Mouse (Mus musculus) CD4-positive, CD25-positive, alpha-beta regulatory T cell, adult 4 months (primary cell): ENCODE data around the gene Jak3. TPM values are rescaled to one million over a fixed set of nuclear protein-coding genes. Genes with fewer than 3 reads are reported as not detected.
"Not testable (repeated sequence)": the region's sequence is repeated elsewhere in the genome, so short reads cannot be mapped to it uniquely, and the experiment has no call there.

Source experiments
- ATAC-seq: one replicate; pipeline ENCODE4 v1.8.0; 2017
- polyA plus RNA-seq, 2 experiments: library from polyadenylated mRNA; unstranded; fragments of 100-300 nt; shearing (Covaris generic); gene quantifications; one replicate each; pipeline ENCODE4 v1.2.1; 2017

The Jak3 gene
- polyA plus RNA-seq, 2 experiments from 2014 or later = 21.2 TPM

DNA sequence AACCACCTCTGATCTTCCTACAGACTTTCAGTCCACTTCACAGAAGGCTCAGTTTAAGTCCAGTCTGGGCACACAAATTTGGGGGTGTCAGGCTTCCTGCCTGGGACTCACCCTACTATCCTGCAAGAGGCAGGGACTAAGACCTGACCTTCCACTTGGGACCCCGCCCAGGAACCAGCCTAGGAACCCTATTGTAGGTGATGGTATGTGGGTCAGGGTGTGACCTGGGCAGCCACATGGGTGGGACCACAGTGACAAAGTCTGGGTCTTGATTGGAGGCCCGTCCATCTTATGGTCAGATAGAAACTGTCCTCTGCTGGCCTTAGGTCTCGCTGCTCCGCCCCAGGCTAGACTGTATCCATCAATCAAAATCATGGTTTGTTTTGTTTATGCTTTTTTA, 48.3 kb downstream of the Jak3 start:
- no peak for ATAC-seq

DNA sequence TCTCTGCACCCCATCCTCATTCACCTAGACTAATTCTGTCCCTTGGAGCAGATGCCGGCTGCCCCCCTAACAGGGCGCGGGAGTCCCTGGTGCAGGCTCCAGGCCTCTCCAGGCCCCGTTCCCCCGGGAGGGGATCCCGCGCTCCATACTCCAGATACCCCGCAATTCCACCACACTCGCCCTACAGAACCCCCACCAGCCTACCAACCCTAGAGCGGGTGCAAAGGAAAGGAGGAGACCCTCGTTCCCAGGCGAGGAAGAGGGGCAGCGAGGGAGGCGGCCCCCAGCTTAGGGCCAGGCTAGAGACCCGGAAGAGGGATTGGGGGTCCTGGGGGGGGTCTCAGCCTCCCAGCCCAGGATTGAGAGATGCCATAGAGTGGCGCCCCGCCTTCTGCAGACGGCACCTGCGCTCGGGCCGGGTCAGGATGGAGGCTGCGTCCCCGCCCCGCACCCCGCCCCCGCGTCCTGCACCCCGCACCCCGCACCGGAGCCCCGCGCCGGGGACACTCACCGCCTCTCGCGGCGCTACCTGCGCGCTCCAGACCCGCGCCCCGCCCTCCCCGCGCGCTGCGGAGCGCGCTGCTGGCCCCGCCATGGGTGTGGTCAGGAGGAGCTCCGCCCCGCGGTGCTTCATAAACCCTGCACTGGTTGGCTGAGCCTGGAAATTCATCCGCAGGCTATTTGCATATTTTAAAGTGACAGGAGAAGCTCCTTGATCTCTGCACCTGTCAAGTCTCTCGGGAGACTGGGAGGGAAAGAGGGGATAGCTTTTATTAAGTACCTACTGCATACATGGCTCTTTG, 49.2 kb downstream of the Jak3 start, which contains the start of gene Fcho1:
TSS of gene Fcho1 (minus strand) at position 595 of the 803 bp plus-strand sequence.
- peak; percentile 69 for ATAC-seq

DNA sequence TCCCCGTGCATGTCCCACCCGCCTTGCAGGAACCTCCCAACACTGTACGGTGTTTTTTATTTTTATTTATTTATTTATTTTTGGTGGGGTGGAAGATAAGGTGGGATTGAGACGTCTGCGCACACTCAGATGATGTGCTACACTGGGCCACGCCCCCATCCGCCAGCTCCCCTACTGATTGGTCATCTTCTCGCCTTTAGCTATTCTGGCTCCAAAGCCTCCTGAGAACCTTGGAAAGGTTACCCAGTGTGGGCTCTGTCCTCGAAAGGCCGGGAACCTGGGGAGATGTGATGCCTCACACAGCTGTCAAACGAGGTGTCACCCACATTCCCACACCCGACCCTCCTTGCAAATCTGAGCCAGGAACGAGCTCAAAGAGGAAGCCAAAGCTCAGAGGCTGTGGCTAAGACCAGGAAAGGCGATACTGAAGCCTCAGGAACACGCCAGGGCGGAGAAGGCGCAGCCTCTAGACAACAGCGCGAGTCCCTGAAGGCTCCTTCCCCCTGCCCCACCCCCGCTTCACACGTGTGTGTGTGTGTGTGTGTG, 52.2 kb downstream of the Jak3 start:
- ATAC-seq = no peak

DNA sequence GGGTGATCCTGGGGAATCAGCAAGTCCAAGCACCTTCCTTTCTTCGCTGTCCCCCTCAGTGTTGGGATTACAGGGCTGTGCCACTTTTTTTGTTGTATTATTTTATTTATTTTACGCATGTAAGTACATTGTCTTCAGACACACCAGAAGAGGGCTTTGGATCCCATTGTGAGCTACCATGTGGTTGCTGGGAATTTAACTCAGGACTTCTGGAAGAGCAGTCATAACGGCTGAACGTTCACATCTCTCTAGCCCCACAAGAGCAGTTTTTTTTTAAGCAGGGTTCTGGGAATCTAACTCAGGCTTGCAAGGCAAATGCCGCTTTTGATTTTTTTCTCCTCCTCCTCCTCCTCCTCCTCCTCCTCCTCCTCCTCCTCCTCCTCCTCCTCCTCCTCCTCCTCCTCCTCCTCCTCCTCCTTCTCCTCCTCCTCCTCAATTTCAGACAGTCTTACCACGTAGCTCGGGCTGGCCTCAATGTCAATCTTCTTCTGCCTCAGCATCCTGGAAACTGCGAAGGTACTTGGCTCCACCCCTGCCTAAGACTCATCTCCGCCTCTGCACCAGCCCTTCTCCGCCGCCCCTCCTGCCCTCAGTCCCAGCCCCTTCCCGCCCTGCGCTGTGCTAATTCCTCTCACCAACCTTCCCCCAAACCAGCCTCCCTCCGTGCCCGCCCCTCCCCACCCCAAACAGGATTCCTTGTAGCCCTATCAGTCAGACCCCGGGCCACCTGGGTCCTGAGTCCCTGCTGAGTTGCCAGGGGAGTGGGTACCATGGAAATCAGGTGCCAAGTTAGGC, 52.9 kb downstream of the Jak3 start:
- ATAC-seq = peak; percentile 75

DNA sequence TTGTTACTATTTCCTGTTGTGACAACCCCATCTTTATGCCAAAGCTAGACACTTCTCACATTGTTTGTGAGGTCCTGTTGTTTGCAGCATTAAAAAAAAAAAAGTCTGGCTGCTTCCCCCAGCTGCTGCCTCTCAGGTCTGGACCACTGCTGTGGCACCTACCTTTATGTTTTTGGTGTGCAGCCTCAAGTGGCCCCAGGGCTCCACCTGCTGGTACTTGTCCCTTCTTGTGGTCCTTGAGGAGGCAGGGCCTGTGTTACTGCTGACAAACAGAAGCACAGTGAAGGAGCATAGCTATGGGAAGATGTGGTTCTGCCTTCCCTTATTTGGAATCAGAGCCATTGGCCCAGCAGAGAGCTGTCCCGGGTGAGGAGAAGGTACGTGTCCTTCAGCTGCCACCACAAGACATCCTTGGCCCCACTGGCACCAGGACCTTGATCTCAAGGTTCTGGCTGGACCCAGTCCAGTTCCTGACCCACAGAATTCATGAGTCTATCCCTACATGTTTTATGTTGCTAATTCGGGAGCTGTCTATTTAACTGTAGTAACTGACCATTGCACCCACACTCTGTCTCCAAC, 55.6 kb downstream of the Jak3 start:
- ATAC-seq = peak; percentile 50

DNA sequence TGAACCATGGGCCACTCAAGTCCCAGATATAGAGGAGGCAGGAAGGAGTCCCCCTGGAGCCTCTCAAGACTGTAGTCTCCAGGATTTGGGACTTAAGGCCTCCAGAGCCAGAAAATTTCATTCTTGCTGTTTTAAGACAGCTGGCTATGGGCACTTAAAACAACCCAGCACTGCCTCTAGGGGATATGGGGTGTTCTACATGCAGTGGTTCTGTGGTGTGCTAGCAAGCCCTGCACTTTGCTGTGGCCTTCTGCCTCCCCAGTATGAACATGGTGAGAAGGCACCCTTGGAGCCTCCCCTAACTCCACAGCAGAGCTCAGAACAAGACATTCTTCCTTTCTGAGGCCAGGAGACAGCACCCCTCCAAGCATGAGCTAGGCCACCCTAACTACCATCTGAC, 62.2 kb downstream of the Jak3 start:
- not testable (repeated sequence) for ATAC-seq

Other genes starting within 250 kb of the Jak3 start
- 10 to 100 TPM; 16.3 to 19.5 TPM for gene Abhd8, start 212.6 kb upstream of the Jak3 start, polyA plus RNA-seq
- gene Mrpl34, start 211.3 kb upstream of the Jak3 start, polyA plus RNA-seq = 10 to 100 TPM; 65.1 to 82.9 TPM
- gene Dda1, start 207.1 kb upstream of the Jak3 start, polyA plus RNA-seq = 10 to 100 TPM; 22.5 to 22.7 TPM
- gene Ano8, start 190.3 kb upstream of the Jak3 start, polyA plus RNA-seq = under 1 TPM in 1 of 2 experiments, not detected in 1; 0.20 TPM
- 1 to 10 TPM; 2.9 to 3.1 TPM for gene Gtpbp3, start 188.2 kb upstream of the Jak3 start, polyA plus RNA-seq
- not detected for gene Plvap, start 164.5 kb upstream of the Jak3 start, polyA plus RNA-seq
- not detected for gene Ccdc194, start 150.6 kb upstream of the Jak3 start, polyA plus RNA-seq
- 100 to 1,000 TPM in 1 of 2 experiments, 10 to 100 TPM in 1; 75.3 to 150 TPM for gene Bst2, start 138.8 kb upstream of the Jak3 start, polyA plus RNA-seq
- 10 to 100 TPM; 45.1 to 58.2 TPM for gene Mvb12a, start 133.4 kb upstream of the Jak3 start, polyA plus RNA-seq
- under 1 TPM in 1 of 2 experiments, not detected in 1; 0.79 TPM for gene Tmem221, start 117.4 kb upstream of the Jak3 start, polyA plus RNA-seq
- gene Nxnl1, start 109.7 kb upstream of the Jak3 start, polyA plus RNA-seq = not detected
- 10 to 100 TPM in 1 of 2 experiments, 1 to 10 TPM in 1; 3.4 to 13.6 TPM for gene Slc27a1, start 107.4 kb upstream of the Jak3 start, polyA plus RNA-seq
- 10 to 100 TPM; 51.5 to 53.4 TPM for gene Pgls, start 84.1 kb upstream of the Jak3 start, polyA plus RNA-seq
- gene Fam129c, start 78.6 kb upstream of the Jak3 start, polyA plus RNA-seq = 1 to 10 TPM; 3.0 to 3.6 TPM
- 10 to 100 TPM; 10.8 to 12.2 TPM for gene Colgalt1, start 65.3 kb upstream of the Jak3 start, polyA plus RNA-seq
- under 1 TPM; 0.47 to 0.50 TPM for gene Unc13a, start 4.5 kb upstream of the Jak3 start, polyA plus RNA-seq
- 10 to 100 TPM; 15.1 to 24.5 TPM for gene Insl3, start 12.9 kb downstream of the Jak3 start, polyA plus RNA-seq
- gene B3gnt3, start 25.5 kb downstream of the Jak3 start, polyA plus RNA-seq = 1 to 10 TPM; 3.4 to 6.5 TPM
- 10 to 100 TPM; 40.4 to 46.7 TPM for gene Fcho1, start 49.4 kb downstream of the Jak3 start, polyA plus RNA-seq
- gene Zfp709, start 205.7 kb downstream of the Jak3 start, polyA plus RNA-seq = 1 to 10 TPM; 4.8 to 5.3 TPM
- gene Zfp882, start 232.3 kb downstream of the Jak3 start, polyA plus RNA-seq = 1 to 10 TPM; 8.2 to 9.4 TPM
- gene Zfp617, start 232.3 kb downstream of the Jak3 start, polyA plus RNA-seq = 10 to 100 TPM; 19.4 to 25.4 TPM